Mouse (Mus musculus): Measurements from ENCODE around the gene Pex12.

DNA sequence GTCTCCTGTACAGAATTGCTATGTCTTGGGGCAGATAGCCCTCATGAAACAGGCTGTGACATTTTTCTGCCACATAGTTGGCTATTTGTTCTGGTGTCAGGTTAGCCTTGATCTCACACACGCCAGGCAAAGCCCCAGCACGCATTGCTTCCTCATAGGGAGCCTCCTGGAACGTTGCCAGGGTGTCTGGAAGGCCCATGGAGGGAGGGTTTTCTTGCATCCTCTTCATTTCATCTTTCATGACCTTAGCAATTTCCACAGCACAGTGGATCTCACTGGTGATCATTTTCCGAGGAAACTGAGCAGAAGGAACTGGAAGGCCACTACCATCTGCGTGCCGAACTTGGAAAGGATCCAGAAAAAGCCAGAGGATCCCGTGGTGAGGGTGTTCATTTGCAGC is 26.1 kb downstream of the Pex12 start:
- no peak for TF ChIP-seq POU5F1 (IDR thresholded peaks at IDR 0.05; ENCODE audit: borderline replicate concordance, low read length)
- TF ChIP-seq CTCF (conservative IDR thresholded peaks at IDR 0.05; ENCODE audit: low read length), result no peak
- TF ChIP-seq NANOG (IDR thresholded peaks at IDR 0.05; ENCODE audit: borderline replicate concordance, low read length), result no peak
